Mouse (Mus musculus): ENCODE measurements around the gene Prpf19. TPM values are rescaled to one million over a fixed set of nuclear protein-coding genes. Genes with fewer than 3 reads are reported as not detected.

The Prpf19 gene
- polyA plus RNA-seq, 1 experiment from 2014 or later, result 45.5 TPM

- no peak overlapping the region for H3K27ac ChIP-seq (ENCODE audit: low read depth, low read length)
- ATAC-seq, result no peak
- DNase-seq (ENCODE audit: low spot score), result no peak
- H3K4me3 ChIP-seq (ENCODE audit: low read depth, low read length), result no peak overlapping the region
- WGBS, result 94% methylated on average over 5 of the region's 5 CpGs
- H3K9ac ChIP-seq (ENCODE audit: low read length), result no peak overlapping the region
- peaks cover 10% of the 10 kb centered on the region for H3K4me1 ChIP-seq (ENCODE audit: control insufficient read depth, insufficient read depth, low read length)
- no peaks in the 10 kb centered on the region for H3K27me3 ChIP-seq (replicated peaks; ENCODE audit: control insufficient read depth, insufficient read depth, low read length)
- H3K36me3 ChIP-seq (ENCODE audit: control insufficient read depth, insufficient read depth, low read length), result peaks cover 82% of the 10 kb centered on the region
- no peaks in the 10 kb centered on the region for H3K9me3 ChIP-seq (replicated peaks; ENCODE audit: control insufficient read depth, low read length)
- no peak overlapping the region for H3K4me2 ChIP-seq (ENCODE audit: low read length)
Observed at GRCm38 (mm10) chr19:10901046-10901445, 6.0 kb downstream of the Prpf19 start.

GRCm38 (mm10) chr19:10904512-10904911 lies 9.5 kb downstream of the Prpf19 start:
- 98% methylated on average over 5 of the region's 5 CpGs for WGBS
- H3K4me1 ChIP-seq (ENCODE audit: control insufficient read depth, insufficient read depth, low read length), result no peaks in the 10 kb centered on the region
- H3K36me3 ChIP-seq (ENCODE audit: control insufficient read depth, insufficient read depth, low read length), result peaks cover 84% of the 10 kb centered on the region
- H3K4me3 ChIP-seq (ENCODE audit: low read depth, low read length), result no peak overlapping the region
- H3K9ac ChIP-seq (ENCODE audit: low read length), result no peak overlapping the region
- H3K9me3 ChIP-seq (replicated peaks; ENCODE audit: control insufficient read depth, low read length), result no peaks in the 10 kb centered on the region
- H3K27me3 ChIP-seq (replicated peaks; ENCODE audit: control insufficient read depth, insufficient read depth, low read length), result no peaks in the 10 kb centered on the region
- no peak for DNase-seq (ENCODE audit: low spot score)
- ATAC-seq, result no peak
- no peak overlapping the region for H3K4me2 ChIP-seq (ENCODE audit: low read length)
- no peak overlapping the region for H3K27ac ChIP-seq (ENCODE audit: low read depth, low read length)

GRCm38 (mm10) chr19:10904927-10905727 lies 10.1 kb downstream of the Prpf19 start:
- Histone ChIP-seq H3K9me3 (replicated peaks; ENCODE audit: control insufficient read depth, low read length) (no peaks in the 10 kb centered on the region), H3K27me3 (replicated peaks; ENCODE audit: control insufficient read depth, insufficient read depth, low read length) (no peaks in the 10 kb centered on the region), H3K36me3 (ENCODE audit: control insufficient read depth, insufficient read depth, low read length) (peaks cover 78% of the 10 kb centered on the region), H3K4me2 (ENCODE audit: low read length) (no peak overlapping the region), H3K9ac (ENCODE audit: low read length) (no peak overlapping the region), H3K4me3 (ENCODE audit: low read depth, low read length) (no peak overlapping the region), H3K4me1 (ENCODE audit: control insufficient read depth, insufficient read depth, low read length) (no peaks in the 10 kb centered on the region), H3K27ac (ENCODE audit: low read depth, low read length) (no peak overlapping the region)
- DNase-seq (ENCODE audit: low spot score), result no peak
- 66% methylated on average over 7 of the region's 7 CpGs for WGBS
- peak; percentile 30; the same call in 1 of the 2 replicates for ATAC-seq

GRCm38 (mm10) chr19:10905728-10906000 lies 10.6 kb downstream of the Prpf19 start:
- H3K9me3 ChIP-seq (replicated peaks; ENCODE audit: control insufficient read depth, low read length), result no peaks in the 10 kb centered on the region
- no peak overlapping the region for H3K4me2 ChIP-seq (ENCODE audit: low read length)
- 87% methylated on average over 5 of the region's 5 CpGs for WGBS
- no peak overlapping the region for H3K27ac ChIP-seq (ENCODE audit: low read depth, low read length)
- no peak for DNase-seq (ENCODE audit: low spot score)
- no peak overlapping the region for H3K4me3 ChIP-seq (ENCODE audit: low read depth, low read length)
- H3K36me3 ChIP-seq (ENCODE audit: control insufficient read depth, insufficient read depth, low read length), result peaks cover 73% of the 10 kb centered on the region
- no peaks in the 10 kb centered on the region for H3K27me3 ChIP-seq (replicated peaks; ENCODE audit: control insufficient read depth, insufficient read depth, low read length)
- no peak for ATAC-seq
- H3K4me1 ChIP-seq (ENCODE audit: control insufficient read depth, insufficient read depth, low read length), result no peaks in the 10 kb centered on the region
- no peak overlapping the region for H3K9ac ChIP-seq (ENCODE audit: low read length)

- H3K9me3 ChIP-seq (replicated peaks; ENCODE audit: control insufficient read depth, low read length), result no peaks in the 10 kb centered on the region
- 0 out of 2 replicates have a peak, but pooled peaks have one; percentile 3 for ATAC-seq
- no peak overlapping the region for H3K27ac ChIP-seq (ENCODE audit: low read depth, low read length)
- 72% methylated on average over 3 of the region's 3 CpGs for WGBS
- H3K9ac ChIP-seq (ENCODE audit: low read length), result no peak overlapping the region
- no peaks in the 10 kb centered on the region for H3K27me3 ChIP-seq (replicated peaks; ENCODE audit: control insufficient read depth, insufficient read depth, low read length)
- peaks cover 50% of the 10 kb centered on the region for H3K36me3 ChIP-seq (ENCODE audit: control insufficient read depth, insufficient read depth, low read length)
- no peaks in the 10 kb centered on the region for H3K4me1 ChIP-seq (ENCODE audit: control insufficient read depth, insufficient read depth, low read length)
- no peak overlapping the region for H3K4me2 ChIP-seq (ENCODE audit: low read length)
- peak; percentile 56 for DNase-seq (ENCODE audit: low spot score)
- no peak overlapping the region for H3K4me3 ChIP-seq (ENCODE audit: low read depth, low read length)
Observed at GRCm38 (mm10) chr19:10907891-10908290, 12.9 kb downstream of the Prpf19 start.

GRCm38 (mm10) chr19:10909087-10909721 lies 14.2 kb downstream of the Prpf19 start:
- no peak for ATAC-seq
- Histone ChIP-seq H3K9ac (ENCODE audit: low read length) (no peak overlapping the region), H3K36me3 (ENCODE audit: control insufficient read depth, insufficient read depth, low read length) (peaks cover 37% of the 10 kb centered on the region), H3K4me2 (ENCODE audit: low read length) (no peak overlapping the region), H3K4me1 (ENCODE audit: control insufficient read depth, insufficient read depth, low read length) (no peaks in the 10 kb centered on the region), H3K27ac (ENCODE audit: low read depth, low read length) (no peak overlapping the region), H3K9me3 (replicated peaks; ENCODE audit: control insufficient read depth, low read length) (no peaks in the 10 kb centered on the region), H3K27me3 (replicated peaks; ENCODE audit: control insufficient read depth, insufficient read depth, low read length) (no peaks in the 10 kb centered on the region), H3K4me3 (ENCODE audit: low read depth, low read length) (no peak overlapping the region)
- no peak for DNase-seq (ENCODE audit: low spot score)
- 84% methylated on average over 6 of the region's 6 CpGs for WGBS

GRCm38 (mm10) chr19:10914291-10914690 lies 19.3 kb downstream of the Prpf19 start:
- no peak overlapping the region for H3K27ac ChIP-seq (ENCODE audit: low read depth, low read length)
- H3K9me3 ChIP-seq (replicated peaks; ENCODE audit: control insufficient read depth, low read length), result no peaks in the 10 kb centered on the region
- WGBS, result 82% methylated on average over 7 of the region's 7 CpGs
- DNase-seq (ENCODE audit: low spot score), result no peak
- H3K4me2 ChIP-seq (ENCODE audit: low read length), result no peak overlapping the region
- no peaks in the 10 kb centered on the region for H3K27me3 ChIP-seq (replicated peaks; ENCODE audit: control insufficient read depth, insufficient read depth, low read length)
- peaks cover 2% of the 10 kb centered on the region; the same call in 1 of the 2 replicates for H3K36me3 ChIP-seq (ENCODE audit: control insufficient read depth, insufficient read depth, low read length)
- no peaks in the 10 kb centered on the region for H3K4me1 ChIP-seq (ENCODE audit: control insufficient read depth, insufficient read depth, low read length)
- no peak for ATAC-seq
- H3K4me3 ChIP-seq (ENCODE audit: low read depth, low read length), result no peak overlapping the region
- H3K9ac ChIP-seq (ENCODE audit: low read length), result no peak overlapping the region

GRCm38 (mm10) chr19:10914870-10915269 lies 19.8 kb downstream of the Prpf19 start:
- Histone ChIP-seq H3K4me2 (ENCODE audit: low read length) (no peak overlapping the region), H3K27ac (ENCODE audit: low read depth, low read length) (no peak overlapping the region), H3K27me3 (replicated peaks; ENCODE audit: control insufficient read depth, insufficient read depth, low read length) (no peaks in the 10 kb centered on the region), H3K4me1 (ENCODE audit: control insufficient read depth, insufficient read depth, low read length) (no peaks in the 10 kb centered on the region), H3K9ac (ENCODE audit: low read length) (no peak overlapping the region), H3K9me3 (replicated peaks; ENCODE audit: control insufficient read depth, low read length) (no peaks in the 10 kb centered on the region), H3K36me3 (ENCODE audit: control insufficient read depth, insufficient read depth, low read length) (no peaks in the 10 kb centered on the region), H3K4me3 (ENCODE audit: low read depth, low read length) (no peak overlapping the region)
- WGBS, result 88% methylated on average over 2 of the region's 2 CpGs
- no peak for DNase-seq (ENCODE audit: low spot score)
- ATAC-seq, result no peak

- Histone ChIP-seq H3K4me1 (ENCODE audit: control insufficient read depth, insufficient read depth, low read length) (no peaks in the 10 kb centered on the region), H3K4me3 (ENCODE audit: low read depth, low read length) (no peak overlapping the region), H3K4me2 (ENCODE audit: low read length) (no peak overlapping the region), H3K9ac (ENCODE audit: low read length) (no peak overlapping the region), H3K36me3 (ENCODE audit: control insufficient read depth, insufficient read depth, low read length) (no peaks in the 10 kb centered on the region), H3K9me3 (replicated peaks; ENCODE audit: control insufficient read depth, low read length) (no peaks in the 10 kb centered on the region), H3K27ac (ENCODE audit: low read depth, low read length) (no peak overlapping the region), H3K27me3 (replicated peaks; ENCODE audit: control insufficient read depth, insufficient read depth, low read length) (no peaks in the 10 kb centered on the region)
- ATAC-seq (no peak), DNase-seq (ENCODE audit: low spot score) (no peak)
- WGBS, result 69% methylated on average over 5 of the region's 5 CpGs
Observed at GRCm38 (mm10) chr19:10916506-10916905, 21.5 kb downstream of the Prpf19 start.
